Mouse (Mus musculus): Measurements from ENCODE around the gene Fut2.

The Fut2 gene

DNA sequence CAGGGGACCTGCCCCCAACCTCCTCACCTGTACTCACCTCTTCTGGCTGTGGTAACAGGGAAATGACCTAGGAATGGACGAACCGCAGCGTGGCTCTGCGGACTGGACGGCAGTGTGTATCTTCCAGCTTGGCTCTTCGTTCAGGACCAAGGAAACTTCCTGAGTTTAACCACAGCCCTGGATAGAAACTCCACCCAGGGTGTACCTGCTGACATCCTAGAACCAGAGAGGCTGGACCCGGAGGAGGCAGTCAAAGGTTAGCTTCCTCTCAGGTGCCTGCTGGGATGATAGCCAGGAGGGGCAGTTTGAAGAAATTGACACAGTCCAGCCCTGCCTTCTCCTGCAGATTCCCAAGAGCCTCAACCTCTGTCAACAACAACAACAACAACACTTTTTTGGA lies at the start of gene Fut2:
Gene Fut2, minus strand, starts transcription at position 234 of the 400 bp plus-strand sequence.
- no peak for DNase-seq

DNA sequence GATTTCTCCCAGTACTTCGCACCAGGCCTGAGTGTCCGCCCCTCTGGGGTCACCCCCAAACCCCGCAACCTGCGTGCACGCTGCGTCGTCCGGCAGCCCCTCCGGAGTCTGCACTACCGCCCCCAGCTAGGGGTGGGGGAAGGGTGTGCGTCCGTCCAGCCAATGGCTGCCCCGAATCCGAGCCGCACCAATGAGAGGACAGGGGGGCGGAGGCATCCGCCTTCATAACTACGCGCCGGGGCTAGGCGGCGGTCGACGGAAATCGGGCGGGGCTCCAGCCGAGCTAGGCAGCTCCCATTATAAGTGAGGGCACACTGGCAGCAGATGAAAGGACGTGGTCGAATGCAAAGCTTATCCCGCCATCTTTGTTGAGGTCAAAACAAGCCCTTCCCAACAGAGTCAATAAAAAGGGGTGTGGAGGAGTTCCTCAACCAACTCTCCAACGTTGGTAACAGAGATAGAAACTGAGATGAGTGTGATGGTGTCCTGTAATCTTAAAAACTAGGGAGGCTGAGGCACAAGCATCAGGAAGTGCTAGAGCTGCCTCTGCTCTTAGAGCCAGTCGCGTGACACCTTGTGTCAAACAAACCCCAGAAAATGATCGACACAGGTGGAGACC lies 49.0 kb upstream of the Fut2 start, which contains the start of gene Rpl18:
Gene Rpl18, plus strand, starts transcription at position 368 of the 619 bp plus-strand sequence.
- DNase-seq, result peak; percentile 96

DNA sequence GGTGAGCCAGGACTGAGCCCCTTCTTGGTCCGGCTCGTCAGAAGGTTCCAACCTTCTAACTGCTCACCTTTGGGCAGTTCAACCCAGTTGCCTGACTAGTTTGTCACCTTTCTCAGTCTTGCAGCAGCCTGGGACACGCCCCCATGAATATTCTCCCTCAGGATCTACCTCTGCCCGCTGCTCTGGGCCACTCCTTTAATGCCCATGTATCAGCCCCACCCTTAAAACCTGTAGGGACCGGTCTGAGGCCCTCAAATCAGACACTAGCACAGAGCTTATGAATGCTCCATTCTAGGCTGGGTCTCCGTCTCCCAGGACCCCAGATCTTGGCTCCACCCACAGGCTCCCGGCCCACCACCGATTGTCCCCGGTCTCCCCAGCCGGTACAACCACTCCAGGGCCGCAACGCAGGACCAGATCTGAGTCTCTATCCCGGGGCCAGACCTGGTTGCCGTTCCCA lies 48.5 kb upstream of the Fut2 start:
- DNase-seq, result no peak

DNA sequence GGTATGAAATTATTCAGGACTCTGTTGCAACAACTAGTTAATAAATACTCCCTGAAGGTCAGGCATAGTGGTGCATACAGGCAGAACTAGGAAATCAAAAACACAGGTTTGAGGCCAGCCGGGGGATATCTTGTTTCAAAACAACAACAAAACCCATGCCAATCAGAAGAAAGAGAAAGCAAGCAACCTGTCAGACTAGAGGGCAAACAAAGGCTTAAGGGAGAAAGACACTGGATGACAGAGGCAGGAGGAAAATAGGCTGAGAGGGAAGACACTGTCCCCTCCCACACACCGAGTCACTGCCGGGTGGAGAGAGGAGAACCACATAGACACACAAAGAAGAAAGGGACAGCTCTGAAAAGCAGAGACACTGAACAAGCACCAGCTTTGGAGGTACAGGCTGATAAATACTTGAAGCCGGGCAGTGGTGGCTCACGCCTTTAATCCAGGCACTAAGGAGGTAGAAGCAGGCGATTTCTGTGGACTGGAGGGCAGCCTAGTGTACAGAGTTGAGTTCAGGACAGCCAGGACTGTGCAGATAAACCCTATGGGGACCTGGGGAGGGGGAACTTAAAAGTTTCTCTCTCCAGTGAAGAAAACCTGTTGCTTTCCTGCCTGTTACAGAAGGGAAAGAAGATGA lies 47.8 kb upstream of the Fut2 start:
- DNase-seq, result no peak

DNA sequence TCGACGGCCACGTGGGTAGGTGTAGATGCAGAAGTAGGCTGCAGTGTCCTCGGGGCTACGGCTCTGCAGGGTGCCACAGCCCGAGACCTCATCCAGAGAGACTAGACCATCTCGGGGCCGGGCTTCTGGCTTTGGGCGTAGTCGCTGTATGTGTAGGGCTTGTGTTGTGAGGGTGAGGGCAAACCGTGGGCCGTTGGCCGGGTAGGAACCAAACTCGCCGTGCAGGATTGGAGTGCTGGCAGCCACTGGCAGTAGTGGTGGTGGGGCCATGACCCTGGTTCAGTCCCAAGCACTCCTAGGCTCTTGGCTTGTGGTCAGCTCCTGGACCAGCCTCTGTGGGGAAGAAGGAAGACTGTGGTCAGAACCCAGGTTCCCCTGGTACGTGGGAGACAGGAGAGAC lies 47.2 kb upstream of the Fut2 start:
- peak; percentile 49 for DNase-seq

DNA sequence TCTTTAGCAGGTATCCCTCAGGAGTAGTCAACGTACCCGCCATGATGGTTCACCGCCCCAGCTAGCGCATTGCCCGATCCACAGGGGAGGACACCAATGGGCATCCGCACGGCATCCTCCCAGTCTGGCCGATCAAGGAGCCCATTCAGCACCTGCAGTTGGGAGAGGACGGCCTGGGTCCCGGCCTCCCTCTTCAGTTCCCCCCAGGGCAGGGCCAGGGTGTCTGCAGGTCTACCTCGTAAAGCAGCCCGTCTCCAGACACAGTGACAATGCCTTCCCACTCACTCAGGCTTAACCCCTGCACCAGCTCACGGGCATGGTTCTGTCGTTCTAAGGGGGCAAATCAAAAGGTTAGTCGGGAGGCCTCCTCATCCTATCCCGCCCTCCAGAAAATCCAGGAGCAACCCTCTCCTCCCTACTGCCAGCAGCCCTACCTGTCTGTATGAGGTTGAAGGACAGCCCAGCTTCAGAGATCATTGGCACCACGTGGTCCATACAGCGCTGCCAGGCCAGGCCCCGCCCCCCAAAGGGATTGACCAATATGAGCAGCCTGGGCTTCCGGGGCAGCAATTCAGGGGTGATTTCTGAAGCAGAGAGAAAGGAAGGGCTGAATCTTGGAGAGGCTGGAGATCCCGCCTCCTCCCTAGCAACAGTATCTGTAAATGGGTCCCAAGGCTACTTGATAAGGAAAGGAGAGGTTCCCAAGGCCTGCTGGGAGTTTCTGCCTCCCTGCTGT lies 46.0 kb upstream of the Fut2 start:
- DNase-seq, result peak; percentile 51

DNA sequence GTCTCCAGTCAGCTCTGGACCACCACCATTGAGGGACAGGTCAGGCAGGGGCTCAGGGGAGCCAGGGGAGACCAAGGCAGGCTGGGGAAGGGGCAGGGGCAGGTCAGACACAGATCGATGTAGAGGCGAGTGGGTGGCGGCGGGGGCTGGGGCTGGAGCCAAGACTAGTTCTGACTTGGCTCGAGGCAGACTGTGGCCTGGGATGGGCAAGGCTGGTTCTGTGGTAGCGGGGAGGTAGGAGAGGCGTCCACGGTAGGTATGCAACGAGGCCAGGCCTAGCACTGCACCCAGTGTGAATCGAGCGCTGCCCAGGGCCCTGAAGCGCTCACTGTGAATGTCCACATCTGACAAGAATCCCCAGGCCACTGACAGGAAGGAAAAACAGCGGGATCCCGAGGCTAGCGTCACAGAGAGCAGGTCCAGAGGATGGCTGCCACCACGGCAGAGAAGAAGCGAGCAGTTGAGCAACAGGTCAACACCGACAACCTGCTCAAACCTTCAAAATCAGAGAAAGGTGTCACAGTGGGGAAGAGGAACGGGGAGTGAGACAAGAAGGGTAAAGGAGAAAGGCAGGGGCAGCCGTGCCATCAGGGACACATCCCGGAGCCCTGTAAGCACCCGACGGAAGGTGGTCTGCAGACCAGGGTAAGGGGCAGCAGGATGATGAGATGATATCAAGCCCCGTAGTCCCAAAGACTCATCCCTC lies 45.3 kb upstream of the Fut2 start:
- peak; percentile 46 for DNase-seq

DNA sequence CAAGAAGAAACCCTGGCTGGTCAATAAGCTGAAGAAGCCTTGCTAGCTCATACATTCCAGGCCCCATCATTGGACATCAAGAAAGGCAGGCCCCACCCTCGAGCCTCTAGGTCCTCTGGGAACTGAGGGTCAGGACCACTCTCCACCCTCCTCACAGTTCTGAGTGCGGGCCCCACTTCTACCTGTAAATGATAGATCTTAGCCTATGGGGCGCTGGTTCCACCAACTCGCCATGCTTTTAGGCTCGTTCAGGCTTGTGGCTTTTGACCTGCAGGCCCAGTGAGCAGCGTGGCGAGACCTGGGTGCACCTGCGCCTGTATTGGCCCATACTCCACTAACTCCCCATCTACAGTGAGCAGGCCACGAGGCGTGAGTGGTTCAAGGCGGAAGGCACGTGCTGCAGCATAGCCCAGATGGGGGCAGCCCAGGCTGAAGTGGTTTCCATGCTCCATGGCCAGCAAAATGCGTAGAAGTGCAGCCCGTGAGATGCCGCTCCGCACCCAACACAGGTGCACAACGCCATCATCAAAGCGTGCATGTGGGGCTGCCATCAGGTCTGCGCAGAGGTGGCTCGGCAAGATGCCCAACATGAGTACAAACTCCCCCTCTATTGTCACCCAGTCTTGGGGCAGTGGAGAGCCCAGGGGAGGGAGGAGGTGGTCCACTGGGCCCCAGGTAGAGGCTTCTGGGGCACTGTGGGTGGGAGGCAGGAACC lies 44.4 kb upstream of the Fut2 start:
- peak; percentile 36 for DNase-seq

DNA sequence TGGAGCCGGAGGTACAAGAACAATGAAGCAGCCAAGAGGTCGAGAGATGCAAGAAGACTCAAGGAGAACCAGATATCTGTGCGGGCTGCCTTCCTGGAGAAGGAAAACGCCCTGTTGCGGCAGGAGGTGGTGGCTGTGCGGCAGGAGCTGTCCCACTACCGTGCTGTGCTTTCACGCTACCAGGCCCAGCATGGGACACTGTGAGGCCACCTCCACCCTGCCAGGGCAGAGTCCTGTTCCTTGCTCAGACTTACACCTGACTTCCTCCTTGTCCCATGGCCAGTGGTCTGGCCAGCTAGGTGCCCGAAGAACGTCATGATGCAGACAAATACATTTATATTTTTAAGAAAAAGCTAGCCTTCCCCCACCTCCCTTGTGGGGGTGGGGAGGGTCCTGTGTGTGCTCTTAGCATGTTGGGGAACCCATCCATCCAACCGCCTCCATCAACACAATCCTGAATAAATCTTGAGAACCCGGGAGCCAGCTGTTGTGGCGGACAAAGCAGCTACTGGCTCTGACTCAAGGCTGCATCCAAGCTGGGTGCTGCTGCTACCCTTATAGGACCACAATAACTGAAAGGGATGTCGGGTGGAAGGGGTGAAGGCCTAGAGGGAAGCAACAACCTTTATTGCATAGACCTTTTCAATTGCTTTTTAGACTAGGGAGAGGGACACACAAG lies 43.6 kb upstream of the Fut2 start:
- peak; percentile 39 for DNase-seq

DNA sequence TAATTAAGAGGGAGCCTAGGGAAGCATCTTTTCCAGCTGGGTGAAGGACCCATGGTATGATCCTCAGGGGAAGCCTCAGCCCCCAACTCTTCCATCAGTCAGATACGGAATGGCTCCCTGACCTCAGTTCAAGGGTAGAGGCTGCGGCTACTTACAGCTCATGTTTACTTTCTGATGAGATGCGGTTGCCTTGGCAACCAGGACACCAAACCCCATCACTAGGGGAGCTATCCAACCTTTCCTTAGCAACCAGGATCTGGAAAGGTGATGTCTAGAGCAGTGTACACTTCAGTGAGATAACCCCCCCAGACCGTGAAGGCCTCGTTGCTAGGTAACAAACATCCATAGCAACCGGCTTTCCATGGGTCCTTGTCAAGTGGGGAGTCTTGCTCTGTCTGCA lies 42.8 kb upstream of the Fut2 start:
- DNase-seq, result peak; percentile 35

DNA sequence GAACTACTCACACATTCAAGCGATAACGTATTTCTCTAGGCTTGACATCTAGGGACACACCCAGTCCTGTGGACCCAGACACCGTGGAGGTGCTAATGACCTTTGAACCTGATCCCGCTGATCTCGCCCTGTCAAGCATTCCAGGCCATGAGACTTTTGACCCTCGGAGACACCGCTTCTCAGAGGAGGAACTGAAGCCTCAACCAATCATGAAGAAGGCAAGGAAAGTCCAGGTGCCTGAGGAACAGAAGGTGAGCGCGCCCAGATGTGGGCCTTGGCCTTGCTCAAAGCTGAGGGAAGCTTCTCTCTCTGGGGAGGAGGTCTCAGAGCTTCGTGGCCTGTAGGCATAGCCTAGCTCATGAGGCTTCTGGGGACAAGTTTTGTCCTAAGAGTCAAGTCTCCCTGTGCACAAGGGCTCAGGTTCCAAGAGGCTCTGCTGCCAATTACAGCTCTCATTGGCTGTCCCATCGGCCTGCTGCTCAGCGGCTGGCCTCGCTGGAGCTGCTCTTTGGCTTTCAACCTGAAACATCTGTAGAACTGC lies 42.1 kb upstream of the Fut2 start:
- peak; percentile 49 for DNase-seq

DNA sequence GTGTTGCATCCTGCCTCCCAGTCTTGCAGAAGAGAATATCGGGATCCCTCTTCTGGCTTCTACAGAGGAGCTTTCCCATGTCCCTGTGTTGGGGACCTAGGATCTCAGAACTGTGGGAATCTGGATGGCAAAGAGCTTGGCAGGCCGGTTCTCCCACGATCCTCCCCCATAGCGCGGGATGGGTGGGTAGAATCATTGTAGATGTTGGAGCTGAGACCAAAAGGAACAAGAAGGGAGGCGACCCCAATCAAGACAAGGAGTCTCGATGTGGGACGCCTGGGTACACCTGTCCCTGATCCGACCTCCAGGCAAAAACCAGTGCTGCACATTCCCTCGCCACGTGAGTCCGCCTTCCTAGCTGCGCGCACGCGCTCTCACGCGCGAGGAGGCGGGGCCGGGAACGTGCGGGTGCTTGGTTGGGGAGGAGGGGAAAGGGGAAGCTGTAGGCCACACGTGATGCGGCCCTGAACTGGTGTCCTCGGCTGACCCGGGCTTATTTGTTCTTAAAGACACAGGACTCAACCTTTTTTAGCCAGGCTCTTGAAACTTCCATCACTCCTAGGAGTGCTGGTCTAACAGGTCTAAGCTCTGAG lies 41.3 kb upstream of the Fut2 start:
- peak; percentile 95 for DNase-seq

DNA sequence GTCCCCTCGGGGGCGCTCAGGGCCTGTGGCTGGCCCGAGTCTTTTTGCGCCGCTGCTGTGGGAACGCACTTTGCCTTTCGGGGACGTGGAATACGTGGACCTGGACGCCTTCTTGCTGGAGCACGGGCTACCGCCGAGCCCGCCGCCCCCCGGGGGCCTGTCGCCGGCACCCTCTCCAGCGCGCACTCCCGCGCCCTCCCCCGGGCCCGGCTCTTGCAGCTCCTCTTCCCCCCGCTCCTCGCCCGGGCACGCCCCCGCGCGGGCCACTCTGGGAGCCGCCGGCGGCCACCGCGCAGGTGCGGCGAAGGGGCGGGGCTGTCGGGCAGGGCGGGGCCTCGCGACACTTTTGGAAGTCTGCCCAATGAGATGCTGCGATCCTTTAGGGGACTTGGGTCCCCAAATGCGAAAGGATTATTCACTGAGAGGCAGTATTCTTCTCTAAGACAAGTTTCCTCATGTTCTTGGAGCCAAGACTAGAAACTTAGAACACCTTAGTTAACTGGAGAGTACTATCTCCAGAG lies 40.6 kb upstream of the Fut2 start:
- peak; percentile 85 for DNase-seq

DNA sequence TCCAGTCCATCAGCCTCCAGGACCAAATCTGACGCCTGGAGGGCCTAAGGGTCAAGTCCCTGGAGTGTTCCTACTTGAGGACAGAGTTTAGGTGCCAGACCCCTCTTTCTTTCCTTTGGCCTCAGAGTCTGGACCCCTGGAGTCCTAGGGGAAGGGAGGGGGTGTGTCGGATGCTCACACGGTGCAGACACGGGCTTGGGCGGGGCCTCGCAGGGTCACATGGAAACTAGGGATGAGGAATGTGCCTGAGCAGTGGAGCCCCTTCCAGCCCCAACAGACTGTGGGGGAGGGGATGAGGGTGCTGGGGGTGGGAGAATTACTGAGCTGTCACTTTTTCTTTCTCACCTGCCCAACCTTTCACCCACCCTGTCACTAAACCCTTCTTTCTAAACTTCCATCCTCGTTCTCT lies 39.7 kb upstream of the Fut2 start:
- peak; percentile 80 for DNase-seq

DNA sequence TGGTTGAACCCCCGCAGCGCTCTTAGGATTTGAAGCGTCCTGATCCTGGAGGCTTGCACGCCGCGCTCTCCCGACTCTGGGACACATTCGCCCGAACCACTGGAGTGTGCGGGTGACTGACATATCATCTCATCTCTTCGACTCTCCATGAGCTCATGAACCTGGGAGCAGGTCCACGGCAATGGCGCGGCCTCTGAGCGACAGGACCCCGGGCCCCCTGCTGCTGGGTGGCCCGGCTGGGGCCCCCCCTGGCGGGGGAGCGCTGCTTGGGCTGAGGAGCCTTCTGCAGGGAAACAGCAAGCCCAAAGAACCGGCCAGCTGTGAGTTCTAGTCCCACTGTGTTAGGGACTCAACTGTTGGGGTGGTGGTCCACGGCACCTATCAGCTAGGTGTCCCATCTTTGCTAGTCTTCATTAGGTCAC lies 39.3 kb upstream of the Fut2 start:
- DNase-seq, result no peak

DNA sequence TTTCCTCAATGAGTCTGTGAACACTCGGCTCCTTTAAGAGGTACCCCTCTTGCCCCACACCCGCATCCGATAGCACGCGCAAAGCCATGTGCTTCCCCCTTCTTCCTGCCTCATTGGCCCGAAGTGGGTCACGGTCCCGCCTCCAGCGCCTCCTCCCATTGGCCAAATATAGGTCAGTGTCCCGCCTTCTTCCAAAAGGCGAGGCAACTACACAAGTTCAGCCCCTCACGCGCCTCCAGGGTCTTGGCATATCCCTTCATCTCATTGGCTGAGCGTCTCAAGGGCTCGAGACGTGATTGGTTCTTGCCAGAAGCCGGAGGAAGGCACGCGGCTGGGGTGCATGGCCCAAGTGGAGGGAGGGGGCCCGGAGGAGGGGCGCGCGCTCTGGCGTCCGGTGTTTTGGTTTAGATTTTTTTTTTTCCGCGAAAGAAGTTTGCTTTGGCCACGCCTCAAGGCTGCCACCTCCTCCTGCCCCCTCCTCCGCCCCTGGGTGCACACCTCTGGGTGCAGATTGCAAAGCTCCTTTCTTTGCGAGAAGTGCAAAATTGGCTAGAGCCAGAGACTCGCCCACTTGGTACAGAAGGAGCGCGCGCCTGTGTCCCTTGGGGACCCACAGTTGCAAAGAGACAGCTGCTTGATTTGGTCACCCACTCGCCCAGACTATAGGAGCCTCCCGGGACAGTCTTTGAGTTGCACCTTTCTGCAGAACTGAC lies 38.7 kb upstream of the Fut2 start, which contains the start of gene Dbp:
Gene Dbp, plus strand, starts transcription at position 359 of the 713 bp plus-strand sequence.
- peak; percentile 98 for DNase-seq

DNA sequence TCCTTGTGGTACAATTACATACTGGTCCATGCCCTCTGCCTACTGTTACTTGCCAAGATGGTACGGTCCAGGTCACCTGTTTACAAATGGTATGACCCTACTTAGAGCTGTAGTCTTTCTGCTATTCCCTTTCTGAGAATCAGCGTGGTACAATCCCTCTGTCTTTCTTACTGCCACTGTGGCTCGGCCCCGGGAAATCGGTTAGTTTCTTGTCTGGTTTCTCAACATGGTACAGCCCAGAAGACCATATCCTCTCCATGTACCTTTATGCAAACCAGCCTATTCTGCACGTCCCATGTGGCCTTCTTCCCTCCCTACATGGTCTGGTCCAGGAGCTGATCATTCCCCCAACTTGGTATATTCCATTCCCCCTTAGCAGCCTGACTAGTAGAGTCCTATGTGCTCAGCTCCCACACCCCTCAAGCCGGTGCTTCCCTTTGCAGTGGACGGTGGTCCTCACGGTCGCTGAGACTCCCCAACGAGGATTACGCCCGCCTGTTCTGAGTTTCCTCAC lies 37.9 kb upstream of the Fut2 start:
- DNase-seq, result peak; percentile 85

DNA sequence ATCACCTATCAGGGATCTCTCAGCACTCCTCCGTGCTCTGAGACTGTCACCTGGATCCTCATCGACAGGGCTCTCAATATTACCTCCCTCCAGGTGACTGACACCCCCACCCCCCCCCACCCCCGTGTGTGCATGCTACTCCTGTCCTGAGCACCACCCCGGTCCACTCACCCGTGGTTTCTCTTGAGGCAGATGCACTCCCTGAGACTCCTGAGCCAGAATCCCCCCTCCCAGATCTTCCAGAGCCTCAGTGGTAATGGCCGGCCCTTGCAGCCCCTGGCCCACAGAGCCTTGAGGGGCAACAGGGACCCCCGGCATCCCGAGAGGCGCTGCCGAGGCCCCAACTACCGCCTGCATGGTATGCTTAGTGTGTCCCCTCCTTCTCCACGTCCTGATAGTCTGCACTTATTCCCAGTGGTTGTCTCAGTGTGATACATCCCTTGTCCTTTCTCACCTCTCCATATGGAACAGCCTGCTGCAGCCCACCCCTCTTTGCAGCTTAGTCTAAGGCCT lies 37.4 kb upstream of the Fut2 start:
- no peak for DNase-seq

DNA sequence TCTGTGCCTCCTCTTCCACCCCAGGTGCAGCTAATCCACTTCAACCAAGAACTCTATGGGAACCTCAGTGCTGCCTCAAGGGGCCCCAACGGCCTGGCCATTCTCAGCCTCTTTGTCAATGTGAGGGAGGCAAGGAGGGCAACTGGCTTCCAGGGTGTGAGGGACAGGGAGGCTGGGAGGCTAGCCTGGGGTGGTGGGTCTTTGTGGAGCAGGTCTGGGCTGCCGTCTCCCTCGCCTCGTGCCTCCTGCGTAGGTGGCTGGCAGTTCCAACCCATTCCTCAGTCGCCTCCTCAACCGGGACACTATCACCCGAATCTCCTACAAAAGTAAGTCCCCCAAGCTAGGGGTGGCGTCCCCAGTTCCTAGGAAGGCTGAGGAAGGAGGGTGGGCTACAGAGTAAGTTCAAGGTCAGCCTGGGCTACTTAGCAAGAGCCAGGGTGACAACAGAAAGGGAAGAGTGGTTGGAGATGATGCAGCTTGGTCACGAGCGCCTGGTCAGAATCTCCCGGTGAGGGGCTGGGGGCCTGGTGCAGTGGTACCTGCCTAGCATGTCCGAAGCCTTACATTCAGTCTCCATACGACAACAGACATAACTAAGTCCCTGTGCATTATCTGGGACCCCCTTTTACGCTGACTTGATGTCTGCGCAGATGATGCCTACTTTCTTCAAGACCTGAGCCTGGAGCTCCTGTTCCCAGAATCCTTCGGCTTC lies 36.8 kb upstream of the Fut2 start:
- DNase-seq, result peak; percentile 44

Data from cerebellum, adult 8-10 months (tissue).